Mouse (Mus musculus) forebrain, embryonic 13.5 days (tissue): ENCODE results near the gene Tiam1. TPM values are rescaled to one million over a fixed set of nuclear protein-coding genes. Genes with fewer than 3 reads are reported as not detected.
"Not testable (repeated sequence)": the region's sequence is repeated elsewhere in the genome, so short reads cannot be mapped to it uniquely, and the experiment has no call there.

Experiments used
- ATAC-seq: fragments of 200-750 bp; cut with Nextera tagmentation; 2 replicates; pipeline ENCODE4 v1.8.0; 2017
- H3K27ac ChIP-seq: fragments of 300-500 bp; sonication (generic); 2 replicates; pipeline ENCODE4 v1.5.1; 2015; ENCODE audit warnings: inconsistent platforms, mild to moderate bottlenecking, moderate library complexity
- H3K27me3 ChIP-seq: fragments of 300-500 bp; sonication (generic); 2 replicates; pipeline ENCODE4 v1.6.1; 2015; ENCODE audit warnings: mild to moderate bottlenecking, inconsistent platforms
- H3K36me3 ChIP-seq: fragments of 300-500 bp; sonication (generic); 2 replicates; pipeline ENCODE4 v1.6.1; 2015; ENCODE audit warnings: mild to moderate bottlenecking, inconsistent platforms; ENCODE audit not compliant: poor library complexity, severe bottlenecking
- H3K4me1 ChIP-seq: fragments of 300-500 bp; sonication (generic); 2 replicates; pipeline ENCODE4 v1.6.1; 2015; ENCODE audit warnings: inconsistent platforms
- H3K4me2 ChIP-seq: fragments of 300-500 bp; sonication (generic); 2 replicates; pipeline ENCODE4 v1.6.1; 2015; ENCODE audit warnings: inconsistent platforms, mild to moderate bottlenecking, moderate library complexity
- H3K4me3 ChIP-seq: fragments of 300-500 bp; sonication (generic); 2 replicates; pipeline ENCODE4 v1.5.1; 2015; ENCODE audit warnings: mild to moderate bottlenecking, inconsistent platforms
- H3K9ac ChIP-seq: fragments of 300-500 bp; sonication (generic); 2 replicates; pipeline ENCODE4 v1.6.1; 2015; ENCODE audit warnings: mild to moderate bottlenecking, inconsistent platforms
- H3K9me3 ChIP-seq: fragments of 300-500 bp; sonication (generic); replicated peaks from 2 replicates; pipeline ENCODE4 v1.6.1; 2016; ENCODE audit warnings: inconsistent platforms
- WGBS: fragments of 180-500 bp; shearing (Covaris S2); methylation state at CpG from one replicate; pipeline ENCODE4 v1.1.7; 2015; 5-methylcytosine and 5-hydroxymethylcytosine counted together
- polyA plus RNA-seq: library from polyadenylated mRNA; unstranded; fragments of >200 nt; fragmentation: Nextera tagmentation; extraction: Ambion mirVana; gene quantifications from 2 replicates; pipeline ENCODE4 v1.2.1, GENCODE M21; 2015

Tiam1 gene
- polyA plus RNA-seq, 1 experiment from 2014 or later = 29.4 TPM

DNA sequence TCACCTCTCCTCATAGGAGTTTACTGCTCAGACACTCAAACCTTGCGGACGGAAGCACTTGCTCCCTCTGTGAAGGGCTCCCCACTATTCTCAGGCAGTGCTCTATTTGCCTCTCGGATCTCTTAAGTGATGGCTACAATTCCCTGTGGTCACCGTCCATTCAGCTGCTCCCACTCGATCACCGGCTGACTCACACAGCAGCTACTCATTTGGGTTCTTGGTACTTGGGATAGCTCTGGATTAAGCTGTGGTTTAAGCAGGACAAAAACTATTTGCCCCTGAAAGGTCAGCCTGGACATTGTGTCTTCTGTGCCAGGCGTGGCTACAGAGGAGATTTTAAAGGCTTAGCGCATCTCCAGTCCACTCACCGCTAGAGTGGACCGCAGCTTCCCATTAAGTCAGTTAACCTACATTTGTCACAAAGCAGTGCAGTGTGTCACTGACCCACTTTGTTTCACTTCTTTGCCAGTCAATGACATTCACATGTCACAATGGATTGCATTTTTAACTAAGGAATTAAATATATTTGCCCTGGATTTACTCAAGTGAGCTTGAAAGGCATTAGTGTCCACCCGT lies 64.7 kb downstream of the Tiam1 start:
- no peaks in the 10 kb centered on the region for H3K36me3 ChIP-seq
- H3K4me3 ChIP-seq = no peak overlapping the region
- H3K9me3 ChIP-seq = no peaks in the 10 kb centered on the region
- no peak overlapping the region for H3K9ac ChIP-seq
- no peaks in the 10 kb centered on the region for H3K27me3 ChIP-seq
- no peak overlapping the region for H3K4me2 ChIP-seq
- no peak for ATAC-seq
- H3K27ac ChIP-seq = no peak overlapping the region
- 65% methylated on average over 11 of the region's 11 CpGs for WGBS
- H3K4me1 ChIP-seq = peaks cover 5% of the 10 kb centered on the region

DNA sequence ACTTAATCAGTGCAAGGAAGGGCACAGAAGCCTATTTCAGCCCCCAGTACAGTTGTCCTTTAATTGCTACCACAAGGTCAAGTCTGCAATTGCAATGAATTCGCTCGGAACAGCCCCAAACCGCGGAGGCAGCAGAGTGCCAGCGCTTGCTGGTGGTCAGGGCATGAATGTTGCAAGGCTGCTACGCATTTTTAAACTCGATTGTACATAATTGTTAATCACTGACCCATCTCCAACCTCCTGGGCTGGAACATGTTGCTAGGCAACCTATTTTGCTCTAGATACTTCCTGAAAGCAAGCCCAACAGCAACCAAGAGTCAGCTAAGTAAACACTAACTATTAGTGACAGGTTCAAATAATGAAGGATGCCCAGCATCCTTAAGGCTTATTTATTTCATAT lies 70.1 kb downstream of the Tiam1 start:
- 0 out of 2 replicates have a peak overlapping the region, but pooled peaks have one; percentile 36 for H3K27ac ChIP-seq
- no peaks in the 10 kb centered on the region for H3K9me3 ChIP-seq
- peak overlapping the region; percentile 34 for H3K4me2 ChIP-seq
- no peak overlapping the region for H3K4me3 ChIP-seq
- 28% methylated on average over 7 of the region's 7 CpGs for WGBS
- ATAC-seq = 0 out of 2 replicates have a peak, but pooled peaks have one; percentile 13
- H3K27me3 ChIP-seq = no peaks in the 10 kb centered on the region
- H3K36me3 ChIP-seq = no peaks in the 10 kb centered on the region
- H3K4me1 ChIP-seq = peaks cover 46% of the 10 kb centered on the region
- 0 out of 2 replicates have a peak overlapping the region, but pooled peaks have one; percentile 3 for H3K9ac ChIP-seq

DNA sequence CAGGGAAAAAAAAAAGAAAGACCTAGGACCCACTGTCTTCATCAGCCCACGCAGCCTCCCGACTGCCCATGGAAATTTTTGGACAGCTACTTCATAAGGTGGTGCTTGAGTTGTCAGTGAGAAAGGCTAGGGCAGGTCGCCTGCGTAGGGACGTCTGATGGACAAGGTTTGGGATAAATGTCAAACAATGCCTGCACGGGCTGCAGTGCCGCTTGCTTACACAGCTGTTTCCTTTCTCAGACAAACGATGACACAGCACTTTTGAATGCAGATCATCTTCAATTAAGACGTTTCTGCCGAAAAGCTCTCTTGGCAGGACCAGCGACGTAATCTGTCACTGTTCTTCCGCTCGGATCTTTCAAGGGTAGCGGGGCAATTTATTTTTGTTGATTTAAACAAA lies 70.9 kb downstream of the Tiam1 start:
- Histone ChIP-seq H3K36me3 (no peaks in the 10 kb centered on the region), H3K27ac (0 out of 2 replicates have a peak overlapping the region, but pooled peaks have one; percentile 36), H3K4me1 (peaks cover 50% of the 10 kb centered on the region), H3K4me3 (no peak overlapping the region), H3K9ac (peak overlapping the region; percentile 3; the same call in 1 of the 2 replicates), H3K27me3 (no peaks in the 10 kb centered on the region), H3K4me2 (peak overlapping the region; percentile 34), H3K9me3 (no peaks in the 10 kb centered on the region)
- ATAC-seq = peak; percentile 37
- WGBS = 17% methylated on average over 15 of the region's 15 CpGs

DNA sequence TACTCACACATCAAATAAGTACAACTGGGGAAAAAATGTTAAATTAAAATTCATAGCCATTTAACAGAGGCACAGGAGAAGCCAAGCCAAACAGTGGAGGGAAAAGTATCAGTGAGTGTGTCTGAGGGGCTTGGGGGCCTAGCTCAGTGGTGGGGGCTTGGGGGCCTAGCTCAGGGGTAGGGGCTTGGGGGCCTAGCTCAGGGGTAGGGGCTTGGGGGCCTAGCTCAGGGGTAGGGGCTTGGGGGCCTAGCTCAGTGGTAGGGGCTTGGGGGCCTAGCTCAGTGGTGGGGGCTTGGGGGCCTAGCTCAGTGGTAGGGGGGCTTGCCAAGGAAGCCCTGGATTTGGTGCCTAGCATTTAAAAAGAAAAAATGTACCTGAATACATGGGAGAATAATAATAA lies 72.4 kb downstream of the Tiam1 start:
- peak; percentile 83 for ATAC-seq
- not testable (repeated sequence) for H3K4me3 ChIP-seq, H3K27me3 ChIP-seq, H3K9me3 ChIP-seq, H3K36me3 ChIP-seq, H3K4me2 ChIP-seq, H3K9ac ChIP-seq
- Histone ChIP-seq H3K27ac (peak overlapping the region; percentile 49; the same call in 1 of the 2 replicates), H3K4me1 (peaks cover 50% of the 10 kb centered on the region)

DNA sequence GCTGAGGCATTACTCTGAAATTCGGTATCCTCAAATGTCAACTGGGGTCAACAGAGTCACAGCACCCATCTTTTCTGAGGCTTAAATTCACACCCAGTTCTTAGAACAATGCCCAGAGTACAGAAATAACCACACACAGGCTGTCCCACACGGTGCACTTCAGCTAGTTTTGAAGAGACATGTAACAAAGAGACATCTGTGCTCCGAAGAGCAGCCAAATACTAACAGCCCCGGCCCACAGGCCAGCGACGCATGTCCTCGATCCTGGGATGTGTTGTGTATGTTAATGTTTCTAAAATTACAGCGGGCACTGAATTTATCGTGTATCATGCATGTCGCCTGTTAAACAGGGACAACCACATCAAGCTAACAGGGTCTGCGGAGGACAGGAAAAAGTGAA lies 73.5 kb downstream of the Tiam1 start:
- H3K9me3 ChIP-seq = no peaks in the 10 kb centered on the region
- H3K36me3 ChIP-seq = peaks cover under 1% of the 10 kb centered on the region; the same call in 1 of the 2 replicates
- H3K4me1 ChIP-seq = peaks cover 50% of the 10 kb centered on the region
- H3K4me3 ChIP-seq = no peak overlapping the region
- no peaks in the 10 kb centered on the region for H3K27me3 ChIP-seq
- H3K27ac ChIP-seq = peak overlapping the region; percentile 49
- no peak overlapping the region for H3K9ac ChIP-seq
- 79% methylated on average over 11 of the region's 11 CpGs for WGBS
- ATAC-seq = no peak
- no peak overlapping the region for H3K4me2 ChIP-seq

DNA sequence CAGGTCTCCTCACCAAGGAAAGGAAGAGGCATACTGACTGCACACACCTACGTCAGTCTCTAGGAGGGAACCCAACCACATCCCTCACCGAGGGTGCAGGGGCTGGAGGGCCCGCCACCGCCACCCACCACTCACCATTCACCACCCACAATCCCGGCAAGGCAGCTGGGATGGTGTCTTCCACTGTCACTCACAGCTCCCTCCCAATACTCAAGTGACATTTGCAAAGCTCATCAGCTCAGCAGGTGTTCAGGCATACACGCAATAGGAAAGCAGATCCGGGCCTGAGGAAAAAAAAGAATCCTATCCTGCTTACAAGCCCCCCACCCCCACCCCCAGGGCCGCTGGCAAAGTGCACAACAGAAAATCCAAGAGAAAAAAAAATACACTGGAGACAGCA lies 74.4 kb downstream of the Tiam1 start:
- no peak overlapping the region for H3K4me3 ChIP-seq
- H3K4me1 ChIP-seq = peaks cover 49% of the 10 kb centered on the region
- no peak overlapping the region for H3K9ac ChIP-seq
- H3K36me3 ChIP-seq = peaks cover 9% of the 10 kb centered on the region
- 54% methylated on average over 8 of the region's 8 CpGs for WGBS
- no peak overlapping the region for H3K4me2 ChIP-seq
- no peaks in the 10 kb centered on the region for H3K27me3 ChIP-seq
- peak overlapping the region; percentile 7; the same call in 1 of the 2 replicates for H3K27ac ChIP-seq
- 0 out of 2 replicates have a peak, but pooled peaks cover 5% of the 10 kb centered on the region for H3K9me3 ChIP-seq
- ATAC-seq = peak; percentile 49; the same call in 1 of the 2 replicates

DNA sequence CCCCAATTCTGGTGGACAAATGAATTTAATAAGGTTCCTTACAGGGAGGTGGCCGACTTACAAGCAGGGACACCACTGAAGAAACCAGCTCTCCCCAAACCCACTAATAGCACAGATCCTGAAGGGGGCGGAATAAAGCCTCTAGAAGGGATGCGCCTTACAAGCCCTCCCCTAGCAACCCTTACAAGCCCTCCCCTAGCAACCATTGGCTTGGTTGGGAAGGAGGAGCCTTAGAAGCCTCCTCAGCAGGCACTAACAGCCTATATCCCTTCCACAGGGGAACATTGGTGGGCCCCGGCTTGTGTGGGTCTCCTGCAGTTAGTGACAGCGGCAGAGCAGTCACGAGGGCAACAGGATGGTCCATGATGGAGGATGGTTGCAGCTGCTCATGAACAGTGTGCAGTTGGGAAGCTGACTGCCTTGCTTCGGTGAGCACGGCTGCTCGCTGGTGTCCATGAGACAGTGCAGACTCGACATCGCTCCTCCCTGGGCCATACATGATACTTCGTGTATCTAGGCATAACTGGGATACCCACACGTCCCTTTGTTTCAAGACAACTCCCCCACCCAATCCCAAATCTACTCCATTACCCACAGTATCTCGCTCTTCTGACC lies 90.6 kb downstream of the Tiam1 start:
- peak; percentile 70 for ATAC-seq
- no peak overlapping the region for H3K9ac ChIP-seq
- H3K27ac ChIP-seq = no peak overlapping the region
- H3K4me2 ChIP-seq = no peak overlapping the region
- H3K36me3 ChIP-seq = peaks cover 6% of the 10 kb centered on the region
- 76% methylated on average over 14 of the region's 14 CpGs for WGBS
- H3K4me3 ChIP-seq = no peak overlapping the region
- H3K9me3 ChIP-seq = no peaks in the 10 kb centered on the region
- no peaks in the 10 kb centered on the region for H3K27me3 ChIP-seq
- no peaks in the 10 kb centered on the region for H3K4me1 ChIP-seq

DNA sequence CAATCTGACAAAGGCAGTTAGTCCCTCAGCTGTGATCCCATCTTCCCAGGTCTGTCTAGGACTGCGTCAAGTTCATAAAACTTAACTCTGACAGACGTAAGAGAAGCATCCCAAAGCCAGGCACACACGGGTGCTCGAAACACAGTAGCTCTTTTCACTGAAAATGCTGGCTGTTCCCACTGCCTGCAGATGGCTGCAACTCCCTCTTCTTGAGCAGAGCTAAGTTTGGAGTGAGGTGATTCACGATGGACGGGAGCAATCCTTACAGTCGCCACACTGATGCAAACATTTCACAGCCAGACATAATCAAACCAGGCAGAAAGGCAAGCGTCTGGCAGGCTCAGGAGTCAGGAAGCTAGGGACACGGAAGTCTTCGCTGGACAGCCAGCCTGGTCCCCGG lies 91.2 kb downstream of the Tiam1 start:
- Histone ChIP-seq H3K27ac (no peak overlapping the region), H3K4me3 (no peak overlapping the region), H3K4me1 (no peaks in the 10 kb centered on the region), H3K9ac (no peak overlapping the region), H3K9me3 (no peaks in the 10 kb centered on the region), H3K36me3 (peaks cover 6% of the 10 kb centered on the region), H3K27me3 (no peaks in the 10 kb centered on the region), H3K4me2 (no peak overlapping the region)
- WGBS = 88% methylated on average over 11 of the region's 11 CpGs
- ATAC-seq = no peak

DNA sequence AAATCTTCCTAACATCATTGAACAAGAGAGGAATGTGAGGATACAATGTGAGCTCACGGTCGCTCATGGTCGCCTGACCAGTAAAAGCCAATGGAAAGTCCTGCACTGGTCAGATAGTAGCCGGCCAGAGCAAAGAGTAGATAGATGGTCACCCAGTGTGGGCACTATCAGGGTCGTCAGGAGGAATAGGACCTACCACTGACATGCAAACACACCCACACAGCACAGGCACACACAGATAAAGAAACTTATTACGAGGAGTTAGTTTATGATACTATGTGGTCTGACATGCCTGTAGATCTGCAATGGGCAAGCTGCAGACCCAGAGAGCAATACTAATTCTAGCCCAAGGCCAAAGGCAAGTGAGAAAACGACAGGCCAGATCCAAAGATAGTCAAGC lies 92.5 kb downstream of the Tiam1 start:
- peaks cover 5% of the 10 kb centered on the region for H3K36me3 ChIP-seq
- no peak for ATAC-seq
- WGBS = 92% methylated on average over 7 of the region's 7 CpGs
- no peaks in the 10 kb centered on the region for H3K9me3 ChIP-seq
- no peaks in the 10 kb centered on the region for H3K27me3 ChIP-seq
- no peak overlapping the region for H3K9ac ChIP-seq
- no peaks in the 10 kb centered on the region for H3K4me1 ChIP-seq
- H3K27ac ChIP-seq = no peak overlapping the region
- no peak overlapping the region for H3K4me2 ChIP-seq
- no peak overlapping the region for H3K4me3 ChIP-seq

DNA sequence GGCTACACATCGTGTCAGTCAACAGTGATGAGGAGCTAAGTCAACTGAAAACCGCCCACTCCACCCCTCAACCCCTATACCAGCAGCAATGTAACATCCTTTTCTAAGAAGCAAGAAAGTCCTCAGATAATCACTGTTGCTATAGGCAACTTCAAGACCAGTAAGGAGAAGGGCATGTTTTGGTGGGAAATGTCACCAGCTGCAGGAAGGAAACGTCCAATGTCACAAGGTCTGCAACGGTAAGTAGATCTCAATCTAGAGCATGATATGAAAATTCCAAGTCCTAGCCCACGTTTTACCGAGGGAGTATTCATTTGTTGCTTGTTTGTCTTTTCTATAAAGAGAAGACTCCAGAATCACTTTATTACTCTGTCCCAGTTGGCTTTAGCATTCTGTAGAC lies 95.7 kb downstream of the Tiam1 start:
- H3K27ac ChIP-seq = no peak overlapping the region
- H3K4me3 ChIP-seq = no peak overlapping the region
- H3K4me2 ChIP-seq = no peak overlapping the region
- no peaks in the 10 kb centered on the region for H3K4me1 ChIP-seq
- no peak for ATAC-seq
- 97% methylated on average over 6 of the region's 6 CpGs for WGBS
- no peak overlapping the region for H3K9ac ChIP-seq
- H3K9me3 ChIP-seq = no peaks in the 10 kb centered on the region
- H3K36me3 ChIP-seq = no peaks in the 10 kb centered on the region
- no peaks in the 10 kb centered on the region for H3K27me3 ChIP-seq

DNA sequence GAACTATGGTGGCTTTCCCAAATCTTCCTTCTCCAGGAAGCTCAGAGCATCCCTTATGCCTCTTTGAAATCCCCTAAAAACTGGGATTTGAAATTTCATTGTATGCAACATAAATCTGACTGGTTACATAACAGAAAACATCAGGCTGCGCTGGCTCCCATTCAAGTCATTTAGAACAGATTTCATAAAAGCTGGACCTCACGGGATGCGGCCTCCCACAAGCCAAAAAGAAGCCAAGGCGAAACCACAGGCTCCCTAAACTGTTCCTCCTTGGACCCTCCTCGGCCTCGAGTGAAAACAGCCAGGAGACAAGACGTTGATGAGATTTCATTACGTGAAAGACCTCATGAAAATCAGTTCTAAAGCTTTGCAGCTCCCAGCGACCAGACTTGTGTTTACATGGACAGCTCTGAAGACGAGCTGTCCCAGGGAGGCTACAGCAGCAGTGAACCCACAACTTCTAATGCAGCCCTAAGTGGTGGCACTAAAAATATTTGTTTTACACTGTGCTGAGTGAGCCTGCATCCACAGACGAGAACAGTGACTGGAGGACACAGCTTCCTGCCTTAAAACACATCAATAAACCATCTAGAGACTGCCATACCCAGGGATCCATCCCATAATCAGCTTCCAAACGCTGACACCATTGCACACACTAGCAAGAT lies 96.9 kb downstream of the Tiam1 start:
- Histone ChIP-seq H3K4me3 (no peak overlapping the region), H3K27me3 (no peaks in the 10 kb centered on the region), H3K36me3 (no peaks in the 10 kb centered on the region), H3K4me1 (peaks cover 8% of the 10 kb centered on the region; the same call in 1 of the 2 replicates), H3K9me3 (no peaks in the 10 kb centered on the region), H3K4me2 (no peak overlapping the region), H3K27ac (no peak overlapping the region), H3K9ac (no peak overlapping the region)
- ATAC-seq = no peak
- 89% methylated on average over 12 of the region's 12 CpGs for WGBS

DNA sequence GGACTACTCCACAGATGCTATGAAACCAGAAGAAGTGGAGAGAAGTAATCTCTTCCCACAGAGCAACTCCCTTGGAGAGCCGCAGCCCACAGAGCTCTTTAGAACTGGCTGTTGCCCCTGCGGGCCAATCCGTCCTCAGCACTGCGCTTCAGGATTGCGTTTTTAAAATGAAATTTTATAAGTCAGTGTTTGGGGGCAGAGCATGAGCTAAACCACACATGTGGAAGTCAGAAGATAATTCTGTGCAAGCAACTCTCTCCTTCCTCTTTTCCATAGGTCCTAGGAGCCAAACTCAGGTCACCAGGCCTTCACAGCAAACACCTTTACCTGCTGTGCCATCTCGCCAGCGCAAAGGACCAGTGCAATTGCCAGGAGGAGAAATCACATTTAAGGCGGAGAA lies 98.0 kb downstream of the Tiam1 start:
- Histone ChIP-seq H3K4me1 (peaks cover 17% of the 10 kb centered on the region), H3K27me3 (no peaks in the 10 kb centered on the region), H3K9ac (no peak overlapping the region), H3K4me3 (no peak overlapping the region), H3K36me3 (no peaks in the 10 kb centered on the region), H3K27ac (no peak overlapping the region), H3K4me2 (no peak overlapping the region), H3K9me3 (no peaks in the 10 kb centered on the region)
- whole genome bisulfite sequencing = 94% methylated on average over 8 of the region's 8 CpGs
- no peak for ATAC-seq
